Mouse (Mus musculus): ENCODE results near the gene Itm2b.

- TF ChIP-seq EP300 (IDR thresholded peaks at IDR 0.05): no peak
- no peak for TF ChIP-seq CTCF (IDR thresholded peaks at IDR 0.05)
These were observed 53.7 kb downstream of the Itm2b start for GRCm38 (mm10) chr14:73331386-73331785.
